20 mouse cellular contexts compared by ENCODE assay signal in genomic region chr7:40352306-40352705, GRCm38 (mm10).
DNase-seq lines count a peak whose midpoint lies in the region; ATAC-seq and TF ChIP-seq lines count a peak whose summit lies in the region.
"Had no signal": no experiment of that assay in that cellular context is flagged by ENCODE, and none has a peak within 500 bp of the region (broad histone marks: within the 10 kb centered on the region; RNA-seq: fewer than 3 reads in every experiment).

No protein-coding gene starts in this region.

- 55% methylated on average over 4 of the region's 4 CpGs for WGBS in intestine, postnatal 0 days

- DNase-seq in cerebellum, postnatal 14 days, result peak; percentile 14 to 24
- DNase-seq in cerebellum, adult 11 months, result no peak
- peak; percentile 33 for DNase-seq in left cerebral cortex, postnatal 4 days
- DNase-seq in left cerebral cortex, adult 11 months (ENCODE audit: low spot score), result no peak
- peak; percentile 69 for DNase-seq in Patski (ENCODE audit: low read depth, low spot score)
- peak; percentile 42 for DNase-seq in retina, postnatal 1 day
- DNase-seq: cerebellum, adult 2 months; heart, postnatal 4 days; lung, postnatal 4 days; thymus, adult 2 months; thymus, postnatal 4 days had no signal

- H3K4me3 ChIP-seq in intestine, postnatal 0 days (ENCODE audit: low read depth, low read length), result no peak overlapping the region
- H3K4me3 ChIP-seq: forebrain, embryonic 10.5 days; heart, embryonic 15.5 days; hindbrain, embryonic 15.5 days; intestine, embryonic 15.5 days; liver, embryonic 15.5 days; lung, embryonic 15.5 days; midbrain, embryonic 15.5 days had no signal

- ATAC-seq in Patski, result peak; percentile 93
- no peak for ATAC-seq in intestine, postnatal 0 days
- ATAC-seq: intestine, embryonic 15.5 days; midbrain, embryonic 15.5 days had no signal

- CTCF ChIA-PET in Patski (lab: Charles Lee), result interaction anchor here (1.0 to 1.3 kb wide), 2 partner anchors 20 to 44 kb away, joined by 3 read pairs; no protein-coding TSS in a partner anchor

- no peak overlapping the region for H3K4me2 ChIP-seq in intestine, postnatal 0 days (replicated peaks; ENCODE audit: low read depth)
- H3K4me2 ChIP-seq: heart, embryonic 15.5 days; hindbrain, embryonic 15.5 days; intestine, embryonic 15.5 days; liver, embryonic 15.5 days; lung, embryonic 15.5 days; midbrain, embryonic 15.5 days had no signal

- in situ Hi-C loops in Patski (cut with MboI; ENCODE audit: low pct_unique_long_range_greater_than_20kb), result no loop called here

- H3K27ac ChIP-seq in intestine, postnatal 0 days (ENCODE audit: low read depth, low read length), result no peak overlapping the region
- H3K27ac ChIP-seq: forebrain, embryonic 10.5 days; heart, embryonic 15.5 days; hindbrain, embryonic 15.5 days; intestine, embryonic 15.5 days; liver, embryonic 15.5 days; lung, embryonic 15.5 days; midbrain, embryonic 15.5 days; stomach, postnatal 0 days had no signal

- POLR2A ChIA-PET in Patski (lab: Charles Lee), result no interaction called here

- H3K36me3 ChIP-seq in intestine, postnatal 0 days (ENCODE audit: control insufficient read depth, insufficient read depth), result no peaks in the 10 kb centered on the region
- H3K36me3 ChIP-seq: forebrain, embryonic 10.5 days; heart, embryonic 15.5 days; hindbrain, embryonic 15.5 days; intestine, embryonic 15.5 days; liver, embryonic 15.5 days; lung, embryonic 15.5 days; midbrain, embryonic 15.5 days had no signal

- intact Hi-C loops in left cerebral cortex, postnatal 4 days (cut with DNase I), result no loop called here

- H3K4me1 ChIP-seq in intestine, postnatal 0 days (replicated peaks; ENCODE audit: control insufficient read depth, insufficient read depth, low read length), result no peaks in the 10 kb centered on the region
- H3K4me1 ChIP-seq: forebrain, embryonic 10.5 days; heart, embryonic 15.5 days; hindbrain, embryonic 15.5 days; intestine, embryonic 15.5 days; liver, embryonic 15.5 days; lung, embryonic 15.5 days; midbrain, embryonic 15.5 days had no signal

- H3K9ac ChIP-seq in intestine, postnatal 0 days (ENCODE audit: low read depth, low read length), result no peak overlapping the region
- H3K9ac ChIP-seq: heart, embryonic 15.5 days; hindbrain, embryonic 15.5 days; intestine, embryonic 15.5 days; liver, embryonic 15.5 days; lung, embryonic 15.5 days; midbrain, embryonic 15.5 days had no signal

- H3K27me3 ChIP-seq in Patski, result no peaks in the 10 kb centered on the region
- H3K27me3 ChIP-seq in intestine, postnatal 0 days (replicated peaks; ENCODE audit: control insufficient read depth, insufficient read depth, low read length), result no peaks in the 10 kb centered on the region
- H3K27me3 ChIP-seq: heart, embryonic 15.5 days; hindbrain, embryonic 15.5 days; intestine, embryonic 15.5 days; liver, embryonic 15.5 days; lung, embryonic 15.5 days; midbrain, embryonic 15.5 days had no signal

- TF ChIP-seq CTCF in Patski (IDR thresholded peaks at IDR 0.05), result no peak
- no peak for TF ChIP-seq CTCF in intestine, postnatal 0 days (IDR thresholded peaks at IDR 0.05; ENCODE audit: low read depth)

- H3K9me3 ChIP-seq in intestine, postnatal 0 days (ENCODE audit: control insufficient read depth), result no peaks in the 10 kb centered on the region
- H3K9me3 ChIP-seq: forebrain, embryonic 10.5 days; heart, embryonic 15.5 days; hindbrain, embryonic 15.5 days; intestine, embryonic 15.5 days; liver, embryonic 15.5 days; lung, embryonic 15.5 days; midbrain, embryonic 15.5 days had no signal

Comparison
In these comparisons a context has a peak if more than half of its experiments do, and no peak if none do; other contexts are left out.
1. DNase-seq: peak in cerebellum, postnatal 14 days (2 of 2), left cerebral cortex, postnatal 4 days (single experiment), Patski (single experiment) and retina, postnatal 1 day (single experiment); none in cerebellum, adult 11 months (single experiment) and left cerebral cortex, adult 11 months (single experiment).